Mouse (Mus musculus) lung, postnatal 4 days (tissue): ENCODE results near the gene 4933411K16Rik.
"Not testable (repeated sequence)": the region's sequence is repeated elsewhere in the genome, so short reads cannot be mapped to it uniquely, and the experiment has no call there.

Experiments used
- DNase-seq, 2 experiments: peaks; one replicate each; pipeline ENCODE4 v3.0.0; 2021

4933411K16Rik gene

GRCm38 (mm10) chr19:42080469-42080868 is 28.4 kb downstream of the 4933411K16Rik start:
- no peak for DNase-seq

DNA sequence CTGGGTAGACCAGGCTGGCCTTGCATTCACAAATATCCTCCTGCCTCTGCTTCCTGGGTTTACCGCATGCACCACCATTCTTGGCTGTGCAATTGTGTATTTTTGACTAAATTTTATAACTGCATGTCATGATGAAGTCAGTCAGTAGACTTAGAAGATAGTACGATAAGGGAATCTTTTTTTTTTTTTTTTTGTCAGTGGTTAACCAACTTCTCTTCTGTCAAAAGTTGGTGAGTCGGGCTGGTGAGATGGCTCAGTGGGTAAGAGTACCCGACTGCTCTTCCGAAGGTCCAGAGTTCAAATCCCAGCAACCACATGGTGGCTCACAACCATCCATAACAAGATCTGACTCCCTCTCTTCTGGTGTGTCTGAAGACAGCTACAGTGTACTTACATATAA is 29.6 kb downstream of the 4933411K16Rik start:
- DNase-seq: not testable (repeated sequence)

DNA sequence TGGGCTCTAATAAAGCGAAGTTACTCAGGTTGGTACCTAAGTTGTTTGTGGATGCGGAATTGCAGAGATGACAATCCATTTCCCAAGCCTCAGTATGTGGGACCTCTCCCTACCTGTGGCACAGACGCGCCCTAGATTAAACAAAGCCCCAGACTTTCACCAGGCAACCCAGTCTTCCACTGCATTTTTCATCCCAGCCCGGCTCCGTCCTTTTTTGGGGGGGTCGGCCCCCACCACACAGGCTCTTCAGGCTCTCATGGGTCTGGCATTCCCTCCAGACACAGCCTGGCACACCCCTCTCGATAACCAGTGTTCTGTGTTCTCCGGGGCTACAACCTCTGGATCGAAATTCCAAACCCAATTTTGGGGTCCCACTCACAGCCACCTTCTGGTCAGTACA is 33.6 kb downstream of the 4933411K16Rik start:
- DNase-seq: no peak

- peak; percentile 86 to 91 for DNase-seq
Measured at GRCm38 (mm10) chr19:42086166-42086565, 34.1 kb downstream of the 4933411K16Rik start, which contains the start of gene Morn4. Morn4 (minus strand) TSS chr19:42086357.

DNA sequence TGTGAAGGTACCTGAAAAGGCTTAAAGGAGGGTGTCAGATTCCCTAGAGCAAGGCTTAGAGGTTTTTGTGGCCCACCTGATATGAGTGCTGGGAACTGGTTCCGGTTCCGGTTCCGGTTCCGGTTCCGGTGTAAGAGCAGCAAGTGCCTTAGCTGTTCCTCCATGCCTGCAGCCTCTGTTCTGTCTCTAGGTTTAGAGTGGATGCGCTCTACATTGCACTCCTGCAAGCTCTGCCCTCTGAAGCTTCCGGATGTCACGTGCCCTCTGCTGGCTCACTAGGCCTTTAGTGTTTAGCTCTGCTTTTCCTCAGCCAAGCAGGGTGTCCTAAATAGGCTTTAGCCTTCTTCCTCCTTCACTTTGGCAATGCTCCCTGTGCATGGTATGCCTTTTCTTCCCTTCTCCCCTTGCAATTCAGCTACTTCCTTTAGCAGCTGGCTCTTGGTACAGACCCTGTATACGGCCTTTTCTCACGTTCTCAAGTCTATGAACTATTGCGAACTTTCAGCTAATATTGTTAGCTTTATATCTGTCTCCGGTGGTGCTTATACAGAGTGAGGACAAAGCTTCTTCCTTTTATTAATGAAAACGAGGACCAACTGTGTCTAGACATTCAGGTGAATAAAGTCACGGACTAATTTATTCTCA is 37.2 kb downstream of the 4933411K16Rik start:
- DNase-seq: peak; percentile 75 to 82

DNA sequence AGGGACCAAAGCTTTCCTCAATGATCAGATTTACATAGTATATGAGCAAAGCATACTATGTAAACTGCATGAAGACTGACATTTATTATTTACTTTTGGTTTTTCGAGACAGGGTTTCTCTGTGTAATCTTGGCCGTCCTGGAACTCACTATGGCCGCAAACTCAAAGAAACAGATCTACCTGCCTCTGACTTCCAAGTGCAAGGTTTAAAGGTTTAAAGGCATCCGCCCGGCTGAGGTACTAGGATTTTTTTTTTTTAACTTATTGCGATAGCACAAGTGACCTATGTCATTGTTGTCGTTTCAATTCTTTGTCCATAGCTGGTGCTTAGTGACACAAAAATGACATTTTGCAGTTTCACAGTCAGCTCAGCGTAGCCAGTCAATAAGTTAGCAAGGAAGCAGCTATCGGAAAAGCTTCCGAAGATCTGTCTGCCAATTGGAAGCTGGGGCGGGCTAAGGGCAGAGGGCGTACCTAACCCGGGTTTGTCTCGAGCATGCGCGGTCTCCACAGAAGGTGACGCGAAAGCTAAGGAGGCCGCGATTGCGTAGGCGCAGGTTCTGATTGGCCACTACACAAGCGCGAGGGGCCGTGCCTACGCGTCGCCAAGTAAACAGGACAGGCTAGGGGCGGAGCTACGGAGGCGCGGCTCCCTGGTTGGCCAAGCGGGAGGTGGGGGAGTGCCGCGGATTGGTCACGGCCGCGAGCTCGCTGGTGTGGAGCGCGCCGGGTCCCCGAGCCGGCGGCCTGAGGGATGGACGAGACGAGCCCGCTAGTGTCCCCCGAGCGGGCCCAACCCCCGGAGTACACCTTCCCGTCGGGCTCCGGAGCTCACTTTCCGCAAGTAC is 37.9 kb downstream of the 4933411K16Rik start, which contains the start of gene Pi4k2a:
Pi4k2a (plus strand) TSS at position 723 of the 848 bp plus-strand sequence.
- DNase-seq: peak; percentile 99 to 100

GRCm38 (mm10) chr19:42090637-42091141 is 38.6 kb downstream of the 4933411K16Rik start:
- DNase-seq: no peak

- no peak for DNase-seq
Measured at GRCm38 (mm10) chr19:42099406-42099805, 47.4 kb downstream of the 4933411K16Rik start.
